Mouse (Mus musculus): ENCODE results near the gene Rpsa.

The Rpsa gene

DNA sequence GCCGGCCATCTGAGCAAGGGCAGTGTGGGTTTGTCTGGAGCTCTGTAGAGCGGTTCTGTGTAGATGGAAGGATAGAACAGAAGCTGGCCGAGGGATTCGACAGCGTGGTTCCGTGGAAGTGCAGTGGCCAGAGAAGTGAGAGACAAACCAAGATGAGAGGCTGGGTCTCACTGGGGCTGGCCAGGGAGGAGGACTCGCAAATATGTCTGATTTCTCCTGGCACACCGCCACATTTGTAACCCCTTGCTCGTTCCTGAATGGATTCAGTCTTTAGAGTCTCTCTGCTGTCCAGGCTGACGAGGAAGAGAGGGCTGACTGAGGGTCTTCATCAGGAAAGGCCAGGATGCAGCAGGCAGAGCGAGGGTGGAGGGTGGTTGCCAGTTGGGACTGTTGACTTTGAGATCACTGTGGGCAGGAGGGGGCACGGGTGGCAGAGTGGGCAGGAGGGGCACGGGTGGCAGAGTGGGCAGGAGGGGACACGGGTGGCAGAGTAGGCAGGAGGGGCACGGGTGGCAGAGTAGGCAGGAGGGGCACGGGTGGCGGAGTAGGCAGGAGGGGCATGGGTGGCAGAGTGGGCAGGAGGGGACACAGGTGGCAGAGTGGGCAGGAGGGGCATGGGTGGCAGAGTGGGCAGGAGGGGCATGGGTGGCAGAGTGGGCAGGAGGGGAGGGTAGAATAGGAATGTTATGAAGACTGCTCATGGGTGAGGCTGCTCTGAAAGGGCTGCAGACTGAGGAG lies 13.3 kb upstream of the Rpsa start:
- DNase-seq = no peak

DNA sequence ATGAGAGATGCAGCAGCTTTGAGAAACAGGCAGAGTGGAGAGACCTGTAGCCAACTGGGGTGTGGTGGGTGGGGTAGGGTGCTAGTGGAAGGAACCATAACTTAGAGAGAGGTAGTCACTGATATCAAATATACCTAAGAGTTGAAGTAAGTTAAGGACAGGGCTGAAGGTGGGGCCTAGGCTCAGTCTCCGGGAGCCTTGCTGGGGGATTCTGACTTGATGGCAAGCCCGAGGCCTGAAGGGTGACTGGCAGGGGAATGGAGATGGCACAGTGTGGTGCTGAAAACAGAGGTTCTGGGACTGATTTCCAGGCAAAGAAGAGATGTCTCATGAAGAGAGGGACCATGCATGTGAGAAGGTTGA lies 12.7 kb upstream of the Rpsa start:
- DNase-seq = no peak

DNA sequence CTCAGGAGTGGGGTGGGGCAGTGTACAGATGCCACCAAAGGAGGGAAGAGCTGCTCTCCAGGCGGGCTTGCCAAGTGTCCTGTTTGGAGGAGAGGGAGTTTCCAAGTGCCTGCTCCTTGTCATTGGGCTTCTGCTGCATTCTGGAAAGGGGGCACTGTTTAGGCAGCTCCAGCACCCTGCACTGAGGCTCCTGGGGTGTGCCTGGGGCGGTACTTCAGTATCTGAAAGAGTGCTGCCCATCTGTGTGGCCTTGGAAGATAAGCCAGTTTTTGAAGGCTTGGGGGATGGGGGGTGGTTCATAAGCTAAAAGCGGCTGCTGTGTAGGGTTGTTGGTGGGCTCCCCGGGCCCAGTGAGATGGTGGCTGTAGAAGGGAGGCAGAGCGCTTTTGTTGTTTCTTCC lies 11.9 kb upstream of the Rpsa start:
- no peak for DNase-seq

DNA sequence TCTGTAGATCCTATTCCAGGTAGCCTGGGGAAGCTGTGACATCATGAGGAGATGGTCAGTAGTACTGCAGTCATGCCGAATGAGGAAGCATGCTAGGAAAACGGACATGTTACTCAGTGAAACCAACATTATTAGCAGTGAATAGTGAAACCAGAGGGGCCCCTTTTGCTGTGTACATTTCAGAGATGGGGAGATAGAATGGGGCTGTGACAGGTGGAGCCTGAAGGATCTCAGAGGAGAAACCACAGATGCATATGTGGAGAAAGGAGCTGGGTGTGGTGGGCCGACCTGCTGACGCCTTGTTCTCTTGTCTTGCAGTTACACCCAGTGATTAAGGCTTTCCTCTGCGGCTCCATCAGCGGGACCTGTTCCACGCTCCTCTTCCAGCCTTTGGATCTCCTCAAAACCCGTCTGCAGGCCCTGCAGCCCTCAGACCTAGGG lies 11.3 kb upstream of the Rpsa start:
- no peak for DNase-seq

DNA sequence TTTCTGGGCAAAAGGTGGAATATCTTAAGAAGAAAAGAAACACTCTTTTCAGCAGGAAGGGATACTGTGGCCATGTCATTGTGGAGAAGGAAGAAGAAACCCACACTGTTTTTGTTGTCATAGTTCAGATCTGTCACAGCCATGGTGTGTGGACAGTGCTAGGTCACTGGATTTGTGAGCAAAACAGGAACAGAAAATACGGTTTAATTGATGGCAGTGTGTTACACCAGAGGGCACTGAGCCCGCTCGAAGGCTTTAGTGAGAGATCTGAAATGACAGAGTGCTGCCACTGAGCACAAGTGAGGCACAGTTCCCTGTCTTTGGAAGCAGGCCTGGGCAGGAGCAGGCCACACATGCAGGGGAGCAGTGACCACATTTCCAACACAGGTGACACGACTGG lies 9.3 kb upstream of the Rpsa start:
- DNase-seq = no peak

DNA sequence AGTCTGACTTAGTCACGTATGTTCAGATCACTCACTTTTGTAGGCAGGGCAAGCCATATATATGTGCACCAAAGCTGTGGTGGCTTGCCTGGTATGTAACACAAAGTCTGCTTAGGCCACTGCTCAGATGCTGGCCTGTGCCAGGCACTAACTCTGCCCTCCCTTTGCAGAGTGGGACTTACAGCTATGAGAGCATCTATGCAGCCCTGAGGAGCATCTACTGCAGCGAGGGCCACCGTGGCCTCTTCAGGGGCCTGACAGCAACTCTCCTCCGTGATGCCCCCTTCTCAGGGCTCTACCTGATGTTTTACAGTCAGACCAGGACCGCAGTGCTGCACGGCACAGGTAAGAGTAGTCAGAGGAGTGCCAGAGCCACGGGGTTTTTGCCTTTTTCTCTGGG lies 7.0 kb upstream of the Rpsa start:
- no peak for DNase-seq

DNA sequence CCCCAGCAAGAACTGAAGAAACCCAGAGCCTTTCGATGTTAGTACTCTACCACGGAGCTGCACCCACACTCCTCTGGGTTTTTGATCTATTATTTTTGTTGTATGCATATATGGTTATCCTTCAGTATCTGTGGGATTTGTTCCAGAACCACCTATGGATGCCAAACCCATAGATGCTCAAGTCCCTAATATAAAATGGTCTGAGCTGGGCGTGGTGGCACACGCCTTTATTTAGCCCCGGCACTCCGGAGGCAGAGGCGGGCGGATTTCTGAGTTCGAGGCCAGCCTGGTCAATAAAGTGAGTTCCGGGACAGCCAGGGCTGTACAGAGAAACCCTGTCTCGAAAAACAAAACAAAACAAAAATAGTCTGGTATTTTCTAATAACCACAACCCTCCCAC lies 621 bp upstream of the Rpsa start:
- no peak for DNase-seq

DNA sequence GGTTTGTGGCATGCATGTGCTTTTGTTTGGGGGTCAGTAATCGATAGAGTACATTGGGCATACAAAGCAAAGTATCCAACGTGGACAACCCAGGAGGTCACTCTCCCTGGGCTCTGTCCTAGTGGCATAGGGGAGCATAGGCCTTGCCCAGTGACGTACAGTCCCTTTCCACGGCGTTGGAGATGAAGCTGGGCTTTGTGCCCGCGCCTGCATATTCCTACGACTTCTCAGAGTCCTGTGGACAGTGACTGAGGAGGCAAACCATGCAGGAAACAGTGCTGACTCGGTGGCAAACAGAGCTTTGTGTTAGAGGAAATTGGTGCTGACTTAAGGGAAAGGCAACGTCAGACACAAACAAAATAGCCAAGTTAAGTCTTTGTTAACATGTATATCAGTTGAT lies 1.8 kb downstream of the Rpsa start:
- no peak for DNase-seq

DNA sequence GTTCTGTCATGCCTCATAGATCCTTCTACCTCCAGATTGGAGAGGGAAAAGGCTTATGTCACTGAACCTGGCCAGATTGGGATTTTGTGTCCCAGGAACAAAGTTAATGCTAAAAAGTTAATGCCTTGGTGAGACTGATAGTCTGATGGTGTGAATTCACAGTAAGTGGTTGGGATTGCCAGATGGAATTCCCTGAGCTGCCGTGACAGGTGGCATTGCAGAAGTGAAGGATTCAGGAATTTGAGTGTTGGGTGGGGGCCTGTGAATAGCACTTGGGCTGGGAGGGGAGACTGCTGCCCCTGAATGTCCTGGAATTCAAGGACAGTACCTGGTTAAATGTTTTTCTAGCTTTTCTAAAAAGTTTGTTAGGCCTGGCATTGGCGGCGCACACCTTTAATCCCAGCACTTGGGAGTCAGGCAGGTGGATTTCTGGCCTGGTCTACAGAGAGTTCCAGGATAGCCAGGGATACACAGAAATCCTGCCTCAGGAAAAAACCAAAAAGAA lies 4.3 kb downstream of the Rpsa start:
- DNase-seq = no peak

DNA sequence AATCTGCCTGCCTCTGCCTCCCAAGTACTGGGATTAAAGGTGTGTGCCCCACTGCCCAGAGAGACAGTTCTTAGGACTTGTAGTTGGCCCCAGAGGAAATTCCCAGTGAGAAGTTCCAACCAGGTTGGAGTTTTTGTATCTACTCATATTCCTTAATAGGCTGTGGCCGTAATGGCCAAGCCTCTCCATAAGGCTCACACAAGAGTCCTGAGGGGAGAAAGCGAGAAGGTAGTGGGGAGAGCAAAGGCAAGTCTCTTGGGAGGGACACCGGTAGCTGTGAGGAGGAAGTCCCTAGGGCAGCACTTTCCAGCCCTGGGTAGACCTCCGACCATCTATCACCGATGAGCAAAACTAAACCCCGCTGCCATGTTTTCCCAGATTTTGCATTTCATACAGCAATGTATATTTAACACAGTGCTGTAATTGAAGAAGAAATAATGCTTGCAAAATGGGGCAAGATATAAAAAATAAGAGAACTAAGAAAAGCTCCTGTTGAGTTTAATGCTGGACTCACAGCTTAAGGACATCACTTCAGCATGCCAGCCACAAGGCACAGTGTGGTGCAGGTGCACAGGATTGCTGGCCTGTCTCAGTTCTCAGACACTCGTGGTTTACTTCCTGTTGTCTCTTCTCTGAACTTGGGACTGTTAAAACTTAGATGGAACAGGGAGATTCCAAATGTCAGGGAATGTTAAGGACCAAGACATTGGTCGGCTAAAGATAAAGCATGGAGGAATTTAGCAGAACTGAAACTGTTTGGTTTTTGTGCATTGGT lies 5.7 kb downstream of the Rpsa start:
- no peak for DNase-seq

DNA sequence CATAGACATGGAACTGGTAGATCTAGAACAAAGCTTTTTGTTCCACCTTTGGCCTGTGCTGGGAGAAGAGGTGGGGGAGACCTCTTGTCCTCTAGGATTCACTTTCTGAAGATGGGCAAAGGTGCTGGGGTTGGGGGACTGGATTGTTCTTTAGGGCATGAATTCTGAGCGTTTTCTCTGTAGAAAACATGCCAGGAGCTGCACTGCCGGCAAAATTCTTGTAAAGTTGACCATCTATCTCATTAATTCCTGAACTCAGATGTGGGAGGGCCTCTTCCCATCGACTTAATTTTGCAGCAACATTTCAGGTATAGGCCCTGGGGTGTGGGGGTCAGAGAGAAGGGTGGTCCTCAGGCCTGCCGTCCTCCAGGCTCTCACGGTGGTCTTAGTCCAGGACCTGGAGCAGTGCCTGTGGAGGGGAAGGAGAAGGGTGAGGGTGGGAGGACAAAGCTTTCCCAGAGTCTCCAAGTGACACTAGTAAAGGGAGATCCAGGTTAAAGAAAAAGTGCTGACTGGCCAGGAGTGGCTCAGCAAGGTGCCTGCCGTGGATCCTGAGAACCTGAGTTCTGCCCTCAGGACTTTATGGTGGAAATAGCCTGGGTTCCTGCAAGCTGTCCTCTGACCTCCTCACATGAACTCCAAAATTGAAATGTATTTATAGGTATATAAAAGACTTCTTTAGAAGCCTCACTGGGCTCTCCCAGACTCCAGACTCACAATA lies 6.4 kb downstream of the Rpsa start:
- DNase-seq = no peak

DNA sequence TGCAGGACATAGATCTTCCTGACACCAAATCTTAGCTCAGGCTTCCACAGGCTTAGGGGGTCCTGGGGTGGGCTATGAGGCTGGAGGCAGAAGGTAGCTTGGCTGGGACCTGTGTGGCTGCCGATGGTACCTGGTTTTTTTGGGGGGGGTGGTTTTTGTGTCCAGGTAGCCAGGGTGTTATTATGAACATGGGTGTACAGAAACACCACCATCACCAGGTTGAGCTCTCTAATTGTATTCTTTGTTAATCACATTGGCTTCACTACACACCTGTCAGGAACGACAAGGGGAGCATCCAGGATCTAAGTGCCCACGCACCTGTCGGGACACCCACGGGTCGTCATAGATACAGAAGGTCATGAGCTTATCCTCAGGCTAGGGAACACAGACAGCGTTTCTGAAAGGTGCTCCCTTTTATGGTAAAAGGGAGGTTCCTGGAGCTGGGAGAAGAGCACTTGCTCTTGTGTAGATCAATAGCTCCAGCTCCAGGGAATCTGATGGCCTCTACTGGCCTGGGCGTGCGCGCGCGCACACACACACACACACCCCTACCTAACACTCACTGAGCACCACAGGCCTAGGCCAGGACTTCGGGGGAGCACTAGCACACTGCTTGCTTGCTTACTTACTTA lies 7.2 kb downstream of the Rpsa start:
- DNase-seq = no peak

DNA sequence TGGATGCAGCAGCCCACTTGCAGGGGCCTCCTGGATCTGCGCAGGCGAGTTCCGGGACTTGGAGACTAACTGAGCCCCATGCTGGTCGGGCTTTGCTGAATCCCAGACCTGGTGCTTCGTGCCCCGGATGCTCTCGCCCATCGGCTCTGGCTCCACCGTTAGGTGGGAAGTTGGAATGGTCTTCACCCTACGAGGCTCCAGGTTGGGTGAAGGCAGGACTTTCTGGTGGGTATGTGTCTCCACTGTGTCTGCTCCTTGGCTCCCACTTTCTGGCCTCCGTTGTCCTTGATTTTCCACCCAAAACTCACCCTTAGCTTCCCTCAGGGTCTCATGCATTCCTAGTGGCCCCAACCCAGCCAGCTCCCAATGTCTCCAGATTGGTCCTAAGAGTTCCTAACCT lies 8.0 kb downstream of the Rpsa start:
- no peak for DNase-seq

DNA sequence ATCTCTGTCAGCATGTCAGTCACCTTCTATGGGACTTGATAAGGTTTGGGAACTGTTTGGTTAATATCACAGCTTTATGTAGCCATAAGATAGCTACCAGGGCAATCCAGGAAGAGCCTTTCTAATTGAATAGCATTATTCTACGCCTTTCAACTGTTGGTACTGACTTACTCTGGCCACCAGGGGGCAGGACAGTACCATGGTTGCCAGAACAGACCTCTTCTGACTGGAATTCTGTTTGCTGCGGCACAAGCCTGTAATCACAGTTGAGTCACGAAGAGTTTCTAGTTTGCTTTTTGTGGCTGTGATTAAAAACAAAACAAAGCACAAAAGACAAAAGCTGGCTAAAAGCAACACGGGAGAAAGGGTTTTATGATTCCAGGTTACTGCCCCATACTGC lies 13.2 kb downstream of the Rpsa start:
- peak; percentile 88 for DNase-seq

DNA sequence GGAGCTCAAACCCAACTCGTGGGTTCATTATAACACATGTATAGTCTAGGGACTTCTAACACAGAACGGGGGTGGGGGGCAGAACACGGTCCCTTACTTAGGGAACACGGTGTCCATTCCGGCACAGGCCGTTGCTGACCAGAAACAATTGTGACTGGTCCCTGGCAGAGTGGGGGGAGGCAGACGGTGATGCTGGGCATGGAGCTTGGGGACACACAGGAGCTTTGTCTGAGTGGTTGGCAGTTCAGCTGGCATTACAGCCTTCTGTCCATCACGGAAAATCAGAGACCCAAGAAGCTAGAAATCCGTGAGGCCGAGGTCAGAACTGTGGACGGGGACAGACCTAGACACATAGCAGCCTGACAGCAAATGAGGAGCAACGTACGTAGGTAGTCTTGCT lies 17.0 kb downstream of the Rpsa start:
- no peak for DNase-seq

DNA sequence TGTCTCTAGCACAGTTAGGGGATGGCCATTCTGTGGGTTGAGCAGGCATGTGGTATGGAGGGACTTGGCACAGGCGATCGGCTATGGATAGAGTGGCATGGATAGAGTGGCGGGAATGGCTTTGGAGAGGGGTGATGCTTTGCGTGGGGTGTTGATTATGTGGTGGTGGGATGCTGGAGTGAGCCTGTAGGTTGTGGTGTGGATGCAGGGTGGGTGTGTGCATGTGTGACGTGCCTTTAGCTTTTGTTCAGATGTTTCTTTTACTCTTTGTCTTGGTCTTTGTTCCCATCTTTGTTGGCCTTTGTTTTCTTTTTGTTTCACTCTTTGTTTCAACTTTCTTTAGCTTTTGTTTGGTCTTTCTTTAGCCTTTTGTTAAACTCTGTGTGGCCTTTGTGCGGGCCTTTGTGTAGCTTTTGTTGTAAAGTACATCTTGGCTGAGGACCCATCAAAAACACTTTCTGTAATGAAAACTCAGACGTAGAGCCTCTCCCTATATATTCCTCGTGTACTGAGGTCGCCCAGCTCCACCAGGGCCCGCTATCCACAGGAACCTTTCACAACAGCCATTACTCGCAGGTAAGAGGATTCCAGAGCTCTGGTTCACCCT lies 21.8 kb downstream of the Rpsa start, which contains the start of gene Mobp:
Gene Mobp, plus strand, starts transcription at position 486 of the 607 bp plus-strand sequence.
- no peak for DNase-seq

DNA sequence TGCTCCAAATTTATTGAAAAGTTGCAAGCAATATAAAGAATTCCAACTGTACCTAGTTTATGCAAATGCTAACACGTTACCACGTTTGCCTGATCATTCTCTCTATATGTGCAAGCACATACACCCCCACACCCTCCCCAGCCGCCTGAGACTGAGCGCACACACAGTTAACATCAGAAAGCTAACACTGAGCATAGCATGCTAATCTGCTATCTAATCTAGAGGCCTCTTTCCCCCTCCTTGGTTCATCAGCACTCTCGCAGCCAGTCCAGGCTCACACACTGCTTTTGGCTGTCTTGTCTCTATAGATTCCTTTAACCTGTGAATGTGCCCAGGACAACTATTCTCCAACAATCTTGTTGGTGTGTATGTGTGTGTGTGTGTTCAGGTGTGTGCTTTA lies 23.7 kb downstream of the Rpsa start:
- no peak for DNase-seq

DNA sequence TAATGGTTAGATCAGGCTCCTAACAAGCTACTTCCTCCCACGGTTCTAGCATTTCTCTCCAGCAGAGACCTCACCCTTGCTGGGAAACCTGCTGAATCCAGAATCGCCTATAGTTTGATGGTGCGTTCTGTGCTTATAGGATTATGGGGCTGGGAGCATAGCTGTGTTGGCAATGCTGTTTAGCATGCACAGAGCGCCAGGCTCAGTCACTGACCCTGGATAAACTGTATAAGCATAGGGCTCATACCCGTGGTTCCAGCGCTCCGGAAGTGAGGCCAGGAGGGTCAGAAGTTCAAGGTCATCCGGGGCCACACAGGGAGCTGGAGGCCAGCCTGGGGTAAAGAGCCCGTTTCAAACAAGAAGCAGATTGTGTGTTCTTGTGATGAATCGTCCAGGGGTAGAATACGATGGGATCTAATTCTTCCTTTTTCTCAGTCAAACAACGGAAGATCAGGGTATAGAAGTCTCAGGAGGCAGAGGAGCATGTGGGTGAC lies 24.5 kb downstream of the Rpsa start:
- DNase-seq = no peak

DNA sequence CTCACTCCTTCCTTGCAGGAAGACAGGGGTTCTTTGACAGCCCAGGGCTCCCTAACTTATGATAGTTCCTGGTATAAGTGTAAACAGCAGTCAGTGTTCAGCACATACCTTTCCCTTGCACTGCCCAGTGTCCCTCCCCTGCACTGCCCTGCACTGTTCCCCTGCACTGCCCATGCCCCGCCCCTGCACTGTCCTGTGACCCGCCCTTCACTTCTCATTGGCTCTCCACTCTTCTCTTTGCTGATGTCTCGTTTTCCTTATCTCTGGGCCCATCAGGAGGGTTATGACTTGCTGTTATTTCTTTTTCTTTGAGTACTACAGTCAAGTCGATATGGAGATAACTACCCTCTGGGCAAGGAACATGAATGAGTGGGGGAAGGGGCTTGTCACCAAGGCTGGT lies 30.6 kb downstream of the Rpsa start:
- DNase-seq = no peak

DNA sequence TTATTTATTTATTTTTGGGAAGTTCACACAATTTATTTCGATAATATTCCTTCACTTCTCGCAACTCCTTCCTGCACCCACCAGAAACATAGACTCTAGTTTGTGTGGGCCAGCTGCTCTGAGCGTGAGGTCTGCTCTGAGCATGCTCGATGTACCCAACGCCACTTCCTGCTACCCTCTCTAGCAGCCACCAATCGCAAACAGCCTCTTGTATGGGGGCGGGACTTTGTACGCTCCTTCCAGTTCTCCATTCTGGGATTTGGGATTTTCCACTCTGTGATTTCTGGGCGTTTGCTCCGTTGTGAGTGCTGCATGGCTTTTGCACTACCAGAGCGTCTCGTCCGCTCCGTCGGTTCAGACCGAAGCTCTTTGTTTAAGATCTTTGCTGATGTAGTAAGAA lies 36.4 kb downstream of the Rpsa start:
- DNase-seq = no peak

DNA sequence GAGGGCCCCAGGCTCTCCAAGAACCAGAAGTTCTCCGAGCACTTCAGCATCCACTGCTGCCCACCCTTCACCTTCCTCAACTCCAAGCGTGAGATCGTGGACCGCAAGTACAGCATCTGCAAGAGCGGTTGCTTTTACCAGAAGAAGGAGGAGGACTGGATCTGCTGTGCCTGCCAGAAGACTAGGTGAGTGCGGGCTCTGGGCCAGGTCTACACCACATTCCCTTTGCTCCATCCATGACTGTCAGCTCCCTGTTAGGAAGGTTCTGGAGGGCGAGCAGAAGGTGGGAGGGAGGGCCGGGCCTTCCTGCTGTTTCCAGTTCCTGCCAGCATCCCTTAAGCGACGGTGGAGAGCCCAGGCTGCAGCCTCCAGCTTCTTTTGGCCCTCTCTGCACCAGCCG lies 40.3 kb downstream of the Rpsa start:
- no peak for DNase-seq

DNA sequence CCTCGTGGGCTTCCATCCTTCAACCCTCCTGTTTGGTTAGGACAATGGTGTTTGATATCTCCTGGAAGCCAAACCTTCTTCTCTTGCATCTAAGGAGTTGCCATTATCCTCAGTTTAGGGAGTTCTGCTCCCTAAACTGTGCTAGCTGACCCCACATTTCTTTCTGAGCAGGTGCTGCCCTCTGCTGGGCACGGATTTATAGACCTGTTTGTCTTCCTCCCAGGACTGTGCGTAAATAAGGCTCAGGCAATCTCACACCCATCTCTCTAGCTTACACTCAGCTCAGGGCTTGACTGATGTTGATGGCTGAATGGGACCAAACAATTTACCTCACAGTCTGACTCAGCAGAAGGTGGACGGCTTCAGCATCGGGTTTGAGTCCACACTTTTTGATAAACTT lies 43.8 kb downstream of the Rpsa start:
- peak; percentile 72 for DNase-seq

All from right cerebral cortex, postnatal 14 days (tissue).